Mouse (Mus musculus): ENCODE results near the gene Mbl1. TPM values are rescaled to one million over a fixed set of nuclear protein-coding genes. Genes with fewer than 3 reads are reported as not detected.

Mbl1 gene
- polyA plus RNA-seq, 1 experiment = not detected

- H3K79me3 ChIP-seq (ENCODE audit: low read depth) = no peaks in the 10 kb centered on the region
- no peaks in the 10 kb centered on the region for H3K27me3 ChIP-seq (ENCODE audit: control insufficient read depth, insufficient read depth, insufficient read length)
These were observed 5.2 kb upstream of the Mbl1 start for GRCm38 (mm10) chr14:41146035-41146434.

GRCm38 (mm10) chr14:41146922-41147321 is 4.3 kb upstream of the Mbl1 start:
- no peak overlapping the region for H3K4me3 ChIP-seq (ENCODE audit: insufficient read depth, poor library complexity, severe bottlenecking)
- TF ChIP-seq FOSL1 (IDR thresholded peaks at IDR 0.05; ENCODE audit: insufficient read depth, low read length, poor library complexity, severe bottlenecking) = no peak
- no peak for TF ChIP-seq MAX (IDR thresholded peaks at IDR 0.05)
- no peak for TF ChIP-seq USF1 (IDR thresholded peaks at IDR 0.05; ENCODE audit: low read depth)
- TF ChIP-seq MYOD1 (IDR thresholded peaks at IDR 0.05; ENCODE audit: control insufficient read depth, insufficient read length, low read depth) = no peak
- no peak for TF ChIP-seq MYOG (IDR thresholded peaks at IDR 0.05; ENCODE audit: control insufficient read depth, extremely low read depth, insufficient read length)
- no peak for TF ChIP-seq CTCF (IDR thresholded peaks at IDR 0.05; ENCODE audit: control insufficient read depth, insufficient read depth, insufficient read length)
- no peak for TF ChIP-seq CEBPB (IDR thresholded peaks at IDR 0.05; ENCODE audit: low read depth)
- no peaks in the 10 kb centered on the region for H3K36me3 ChIP-seq (ENCODE audit: control insufficient read depth, insufficient read depth)
- H3K79me3 ChIP-seq (ENCODE audit: low read depth) = no peaks in the 10 kb centered on the region
- H3K27me3 ChIP-seq (ENCODE audit: control insufficient read depth, insufficient read depth, insufficient read length) = no peaks in the 10 kb centered on the region
- no peak overlapping the region for H3ac ChIP-seq (ENCODE audit: control insufficient read depth, insufficient read length, low read depth)
- no peaks in the 10 kb centered on the region for H3K79me2 ChIP-seq (ENCODE audit: control insufficient read depth, insufficient read depth)

More at GRCm38 (mm10) chr14:41146035-41146434, 5.2 kb upstream of the Mbl1 start:
- H3K79me2 ChIP-seq (ENCODE audit: control insufficient read depth, insufficient read depth) = no peaks in the 10 kb centered on the region
- no peak overlapping the region for H3K4me3 ChIP-seq (ENCODE audit: insufficient read depth, poor library complexity, severe bottlenecking)
- H3ac ChIP-seq (ENCODE audit: control insufficient read depth, insufficient read length, low read depth) = no peak overlapping the region
- no peaks in the 10 kb centered on the region for H3K36me3 ChIP-seq (ENCODE audit: control insufficient read depth, insufficient read depth)
- TF ChIP-seq CEBPB (IDR thresholded peaks at IDR 0.05; ENCODE audit: low read depth) = no peak
- no peak for TF ChIP-seq MYOG (IDR thresholded peaks at IDR 0.05; ENCODE audit: control insufficient read depth, extremely low read depth, insufficient read length)
- TF ChIP-seq CTCF (IDR thresholded peaks at IDR 0.05; ENCODE audit: control insufficient read depth, insufficient read depth, insufficient read length) = no peak
- TF ChIP-seq USF1 (IDR thresholded peaks at IDR 0.05; ENCODE audit: low read depth) = no peak
- no peak for TF ChIP-seq MAX (IDR thresholded peaks at IDR 0.05)
- no peak for TF ChIP-seq MYOD1 (IDR thresholded peaks at IDR 0.05; ENCODE audit: control insufficient read depth, insufficient read length, low read depth)
- TF ChIP-seq FOSL1 (IDR thresholded peaks at IDR 0.05; ENCODE audit: insufficient read depth, low read length, poor library complexity, severe bottlenecking) = no peak

GRCm38 (mm10) chr14:41147356-41147755 is 3.9 kb upstream of the Mbl1 start:
- no peaks in the 10 kb centered on the region for H3K79me3 ChIP-seq (ENCODE audit: low read depth)
- no peaks in the 10 kb centered on the region for H3K27me3 ChIP-seq (ENCODE audit: control insufficient read depth, insufficient read depth, insufficient read length)
- TF ChIP-seq FOSL1 (IDR thresholded peaks at IDR 0.05; ENCODE audit: insufficient read depth, low read length, poor library complexity, severe bottlenecking) (no peak), MAX (IDR thresholded peaks at IDR 0.05) (no peak), MYOD1 (IDR thresholded peaks at IDR 0.05; ENCODE audit: control insufficient read depth, insufficient read length, low read depth) (no peak), MYOG (IDR thresholded peaks at IDR 0.05; ENCODE audit: control insufficient read depth, extremely low read depth, insufficient read length) (no peak), USF1 (IDR thresholded peaks at IDR 0.05; ENCODE audit: low read depth) (no peak), CEBPB (IDR thresholded peaks at IDR 0.05; ENCODE audit: low read depth) (no peak), CTCF (IDR thresholded peaks at IDR 0.05; ENCODE audit: control insufficient read depth, insufficient read depth, insufficient read length) (no peak)
- H3K4me3 ChIP-seq (ENCODE audit: insufficient read depth, poor library complexity, severe bottlenecking) = no peak overlapping the region
- no peaks in the 10 kb centered on the region for H3K36me3 ChIP-seq (ENCODE audit: control insufficient read depth, insufficient read depth)
- H3ac ChIP-seq (ENCODE audit: control insufficient read depth, insufficient read length, low read depth) = no peak overlapping the region
- H3K79me2 ChIP-seq (ENCODE audit: control insufficient read depth, insufficient read depth) = no peaks in the 10 kb centered on the region

GRCm38 (mm10) chr14:41160076-41160475 is 8.8 kb downstream of the Mbl1 start:
- no peak overlapping the region for H3ac ChIP-seq (ENCODE audit: control insufficient read depth, insufficient read length, low read depth)
- no peaks in the 10 kb centered on the region for H3K36me3 ChIP-seq (ENCODE audit: control insufficient read depth, insufficient read depth)
- no peaks in the 10 kb centered on the region for H3K79me2 ChIP-seq (ENCODE audit: control insufficient read depth, insufficient read depth)
- H3K79me3 ChIP-seq (ENCODE audit: low read depth) = no peaks in the 10 kb centered on the region
- no peaks in the 10 kb centered on the region for H3K27me3 ChIP-seq (ENCODE audit: control insufficient read depth, insufficient read depth, insufficient read length)
- H3K4me3 ChIP-seq (ENCODE audit: insufficient read depth, poor library complexity, severe bottlenecking) = no peak overlapping the region
- TF ChIP-seq FOSL1 (IDR thresholded peaks at IDR 0.05; ENCODE audit: insufficient read depth, low read length, poor library complexity, severe bottlenecking) = no peak
- no peak for TF ChIP-seq USF1 (IDR thresholded peaks at IDR 0.05; ENCODE audit: low read depth)
- no peak for TF ChIP-seq MAX (IDR thresholded peaks at IDR 0.05)
- TF ChIP-seq MYOG (IDR thresholded peaks at IDR 0.05; ENCODE audit: control insufficient read depth, extremely low read depth, insufficient read length) = no peak
- TF ChIP-seq MYOD1 (IDR thresholded peaks at IDR 0.05; ENCODE audit: control insufficient read depth, insufficient read length, low read depth) = no peak
- no peak for TF ChIP-seq CEBPB (IDR thresholded peaks at IDR 0.05; ENCODE audit: low read depth)
- no peak for TF ChIP-seq CTCF (IDR thresholded peaks at IDR 0.05; ENCODE audit: control insufficient read depth, insufficient read depth, insufficient read length)

- Histone ChIP-seq H3K27me3 (ENCODE audit: control insufficient read depth, insufficient read depth, insufficient read length) (no peaks in the 10 kb centered on the region), H3K4me3 (ENCODE audit: insufficient read depth, poor library complexity, severe bottlenecking) (no peak overlapping the region), H3ac (ENCODE audit: control insufficient read depth, insufficient read length, low read depth) (no peak overlapping the region), H3K79me3 (ENCODE audit: low read depth) (no peaks in the 10 kb centered on the region), H3K36me3 (ENCODE audit: control insufficient read depth, insufficient read depth) (no peaks in the 10 kb centered on the region), H3K79me2 (ENCODE audit: control insufficient read depth, insufficient read depth) (no peaks in the 10 kb centered on the region)
- TF ChIP-seq USF1 (IDR thresholded peaks at IDR 0.05; ENCODE audit: low read depth) (no peak), MYOD1 (IDR thresholded peaks at IDR 0.05; ENCODE audit: control insufficient read depth, insufficient read length, low read depth) (no peak), MAX (IDR thresholded peaks at IDR 0.05) (no peak), CEBPB (IDR thresholded peaks at IDR 0.05; ENCODE audit: low read depth) (no peak), FOSL1 (IDR thresholded peaks at IDR 0.05; ENCODE audit: insufficient read depth, low read length, poor library complexity, severe bottlenecking) (no peak), CTCF (IDR thresholded peaks at IDR 0.05; ENCODE audit: control insufficient read depth, insufficient read depth, insufficient read length) (no peak), MYOG (IDR thresholded peaks at IDR 0.05; ENCODE audit: control insufficient read depth, extremely low read depth, insufficient read length) (no peak)
These were observed 9.5 kb downstream of the Mbl1 start for GRCm38 (mm10) chr14:41160743-41161142.

GRCm38 (mm10) chr14:41162663-41163062 is 11.4 kb downstream of the Mbl1 start:
- no peak overlapping the region for H3K4me3 ChIP-seq (ENCODE audit: insufficient read depth, poor library complexity, severe bottlenecking)
- TF ChIP-seq MYOD1 (IDR thresholded peaks at IDR 0.05; ENCODE audit: control insufficient read depth, insufficient read length, low read depth) (no peak), CEBPB (IDR thresholded peaks at IDR 0.05; ENCODE audit: low read depth) (no peak), USF1 (IDR thresholded peaks at IDR 0.05; ENCODE audit: low read depth) (no peak), CTCF (IDR thresholded peaks at IDR 0.05; ENCODE audit: control insufficient read depth, insufficient read depth, insufficient read length) (no peak), MAX (IDR thresholded peaks at IDR 0.05) (no peak), FOSL1 (IDR thresholded peaks at IDR 0.05; ENCODE audit: insufficient read depth, low read length, poor library complexity, severe bottlenecking) (no peak), MYOG (IDR thresholded peaks at IDR 0.05; ENCODE audit: control insufficient read depth, extremely low read depth, insufficient read length) (no peak)
- H3ac ChIP-seq (ENCODE audit: control insufficient read depth, insufficient read length, low read depth) = no peak overlapping the region
- no peaks in the 10 kb centered on the region for H3K79me3 ChIP-seq (ENCODE audit: low read depth)
- H3K27me3 ChIP-seq (ENCODE audit: control insufficient read depth, insufficient read depth, insufficient read length) = no peaks in the 10 kb centered on the region
- H3K36me3 ChIP-seq (ENCODE audit: control insufficient read depth, insufficient read depth) = no peaks in the 10 kb centered on the region
- no peaks in the 10 kb centered on the region for H3K79me2 ChIP-seq (ENCODE audit: control insufficient read depth, insufficient read depth)

All from C2C12 (cell line).